Mouse (Mus musculus) left cerebral cortex, adult 9 months (tissue): ENCODE measurements around the gene Bex2.

Experiments
- DNase-seq, 2 experiments: peaks; one replicate each; pipeline ENCODE4 v3.0.0; 2022; ENCODE audit warnings: low spot score in 2 of 2

Gene Bex2

GRCm38 (mm10) chrX:136068020-136068419 lies at the start of gene Bex2:
Bex2 (minus strand) TSS chrX:136068236.
- DNase-seq = peak in 1 of 2 experiments; percentile 2

GRCm38 (mm10) chrX:136115419-136115961 lies 47.5 kb upstream of the Bex2 start:
- DNase-seq = peak; percentile 67 to 77

GRCm38 (mm10) chrX:136115015-136115414 lies 47.0 kb upstream of the Bex2 start:
- DNase-seq = no peak

- DNase-seq = peak in 1 of 2 experiments; percentile 73
Observed at GRCm38 (mm10) chrX:136107942-136108341, 39.9 kb upstream of the Bex2 start.

GRCm38 (mm10) chrX:136104724-136105088 lies 36.7 kb upstream of the Bex2 start:
- peak in 1 of 2 experiments; percentile 11 for DNase-seq

GRCm38 (mm10) chrX:136104046-136104723 lies 36.1 kb upstream of the Bex2 start:
- peak in 1 of 2 experiments; percentile 19 for DNase-seq

- peak; percentile 19 to 32 for DNase-seq
Observed at GRCm38 (mm10) chrX:136094421-136094820, 26.4 kb upstream of the Bex2 start.

- DNase-seq = no peak
Observed at GRCm38 (mm10) chrX:136092497-136093279, 24.7 kb upstream of the Bex2 start.

- no peak for DNase-seq
Observed at GRCm38 (mm10) chrX:136085155-136085554, 17.1 kb upstream of the Bex2 start, which contains the start of gene Nxf3. Nxf3 (minus strand) TSS chrX:136085255.

GRCm38 (mm10) chrX:136067201-136067991 lies 640 bp downstream of the Bex2 start:
- peak in 1 of 2 experiments; percentile 7 for DNase-seq

- no peak for DNase-seq
Observed at GRCm38 (mm10) chrX:136060698-136061097, 7.3 kb downstream of the Bex2 start.

GRCm38 (mm10) chrX:136051219-136051618 lies 16.8 kb downstream of the Bex2 start:
- DNase-seq = no peak

- peak in 1 of 2 experiments; percentile 71 for DNase-seq
Observed at GRCm38 (mm10) chrX:136047528-136047927, 20.5 kb downstream of the Bex2 start.

GRCm38 (mm10) chrX:136043726-136044125 lies 24.3 kb downstream of the Bex2 start:
- DNase-seq = no peak

GRCm38 (mm10) chrX:136032799-136033763 lies 35.0 kb downstream of the Bex2 start, which contains the start of gene Arxes1:
Arxes1 (plus strand) TSS chrX:136033367.
- DNase-seq = peak in 1 of 2 experiments; percentile 24

- DNase-seq = no peak
Observed at GRCm38 (mm10) chrX:136030331-136030730, 37.7 kb downstream of the Bex2 start.
